Mouse (Mus musculus) heart, embryonic 12.5 days (tissue): Measurements from ENCODE around the gene Dpm2. TPM values are rescaled to one million over a fixed set of nuclear protein-coding genes. Genes with fewer than 3 reads are reported as not detected.
A peak's percentile ranks its signal among the peaks of the same experiment; 100 is the strongest.

ENCODE experiments used
- ATAC-seq: fragments of 200-750 bp; cut with Nextera tagmentation; 2 replicates; pipeline ENCODE4 v1.8.0; 2017; ENCODE audit warnings: moderate TSS enrichment, moderate library complexity; ENCODE audit not compliant: insufficient number of reproducible peaks, low FRiP score
- H3K27ac ChIP-seq: fragments of 300-500 bp; sonication (generic); 2 replicates; pipeline ENCODE4 v1.5.1; 2016; ENCODE audit warnings: mild to moderate bottlenecking, moderate library complexity; ENCODE audit not compliant: poor library complexity, severe bottlenecking
- H3K27me3 ChIP-seq: fragments of 300-500 bp; sonication (generic); replicated peaks from 2 replicates; pipeline ENCODE4 v1.6.1; 2016; ENCODE audit warnings: mild to moderate bottlenecking, moderate library complexity
- H3K36me3 ChIP-seq: fragments of 300-500 bp; sonication (generic); 2 replicates; pipeline ENCODE4 v1.6.1; 2016; ENCODE audit warnings: mild to moderate bottlenecking, moderate library complexity
- H3K4me1 ChIP-seq: fragments of 300-500 bp; sonication (generic); replicated peaks from 2 replicates; pipeline ENCODE4 v1.6.1; 2016; ENCODE audit warnings: mild to moderate bottlenecking
- H3K4me2 ChIP-seq: fragments of 300-500 bp; sonication (generic); 2 replicates; pipeline ENCODE4 v1.6.1; 2016; ENCODE audit warnings: mild to moderate bottlenecking, moderate library complexity
- H3K4me3 ChIP-seq: fragments of 300-500 bp; sonication (generic); 2 replicates; pipeline ENCODE4 v1.5.1; 2016; ENCODE audit warnings: mild to moderate bottlenecking
- H3K9ac ChIP-seq: fragments of 300-500 bp; sonication (generic); 2 replicates; pipeline ENCODE4 v1.6.1; 2016; ENCODE audit warnings: mild to moderate bottlenecking, moderate library complexity
- H3K9me3 ChIP-seq: fragments of 300-500 bp; sonication (generic); replicated peaks from 2 replicates; pipeline ENCODE4 v1.6.1; 2016; ENCODE audit warnings: mild to moderate bottlenecking, moderate library complexity
- WGBS: fragments of 180-500 bp; shearing (Covaris S2); methylation state at CpG from one replicate; pipeline ENCODE4 v1.1.7; 2016; 5-methylcytosine and 5-hydroxymethylcytosine counted together
- polyA plus RNA-seq: library from polyadenylated mRNA; unstranded; fragments of >200 nt; fragmentation: Nextera tagmentation; extraction: Ambion mirVana; gene quantifications from 2 replicates; pipeline ENCODE4 v1.2.1, GENCODE M21; 2016

Dpm2 gene
- polyA plus RNA-seq: 68.0 and 71.5 TPM in 2 replicates

DNA sequence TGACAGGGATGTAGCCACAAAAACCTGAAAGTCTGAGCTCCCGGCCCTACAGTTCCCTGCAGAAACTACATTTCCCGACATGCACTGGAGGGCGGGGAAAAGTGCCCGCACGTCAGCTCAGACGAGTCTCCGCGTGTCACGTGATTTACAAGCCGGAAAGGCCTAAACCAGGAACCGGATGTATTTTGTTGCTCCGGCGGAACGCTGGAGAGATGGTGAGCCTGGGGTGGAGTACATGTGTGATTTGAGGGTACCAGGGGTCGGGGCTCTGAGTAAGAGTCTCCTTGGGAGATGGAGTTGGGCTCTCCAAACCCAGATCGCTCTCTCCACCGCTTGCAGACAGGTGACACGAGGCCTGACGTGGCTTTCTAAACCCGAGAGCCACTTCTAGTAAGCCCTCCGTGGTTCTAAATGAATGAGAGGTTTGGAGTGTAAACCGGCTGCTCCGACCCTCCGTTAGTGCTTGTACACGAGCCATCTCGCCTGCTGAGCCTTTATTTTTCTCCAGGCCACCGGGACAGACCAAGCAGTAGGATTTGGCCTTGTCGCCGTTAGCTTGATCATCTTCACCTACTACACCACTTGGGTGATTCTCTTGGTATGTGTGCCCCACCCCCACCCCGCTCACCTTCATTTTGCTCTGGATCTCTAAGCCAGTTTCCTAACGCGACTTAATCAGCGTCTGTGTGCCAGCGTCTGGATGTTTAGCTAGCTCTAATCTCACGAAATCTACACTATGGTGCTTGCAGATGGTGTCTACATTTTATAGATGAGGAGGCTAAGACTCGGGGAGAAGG is at the start of gene Dpm2:
Dpm2 (plus strand) TSS at position 161 of the 797 bp plus-strand sequence.
- H3K36me3 ChIP-seq: peaks cover 34% of the 10 kb centered on the region
- H3K4me3 ChIP-seq: peak within 1 kb of the TSS; percentile 72
- H3K27ac ChIP-seq: 0 out of 2 replicates have a peak within 1 kb of the TSS, but pooled peaks have one; percentile 34
- peak within 1 kb of the TSS; percentile 84 for H3K9ac ChIP-seq
- peaks cover 22% of the 10 kb centered on the region for H3K4me1 ChIP-seq
- peak within 1 kb of the TSS; percentile 88 for H3K4me2 ChIP-seq
- 2% methylated on average over 36 of the region's 36 CpGs for WGBS
- H3K9me3 ChIP-seq: no peaks in the 10 kb centered on the region
- ATAC-seq: peak; percentile 85
- H3K27me3 ChIP-seq: peaks cover 3% of the 10 kb centered on the region; the same call in 1 of the 2 replicates

DNA sequence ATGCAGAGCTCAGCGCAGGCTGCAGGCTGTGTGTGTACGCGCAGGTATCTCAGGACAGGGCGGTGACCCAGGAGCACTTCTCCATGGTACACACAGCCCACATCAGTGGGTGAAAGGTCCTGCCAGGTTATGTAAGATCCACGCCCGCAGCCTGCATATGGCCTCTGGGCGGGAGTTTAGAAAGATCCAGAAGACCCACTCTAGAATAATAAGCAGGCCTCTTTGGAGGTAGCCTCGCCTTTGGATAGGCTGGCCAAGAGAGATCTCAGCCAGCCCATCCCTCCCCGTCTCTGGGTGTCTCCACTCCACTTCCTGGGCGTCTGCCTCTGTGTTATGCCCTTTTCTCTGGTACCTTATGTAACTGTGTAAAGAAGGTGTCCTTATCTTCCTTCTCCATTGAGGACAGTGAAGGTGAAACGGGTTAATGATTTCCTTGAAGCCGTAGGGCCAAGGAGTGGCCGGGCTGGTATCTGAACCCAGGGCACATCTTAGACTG is 46.1 kb upstream of the Dpm2 start:
- WGBS: 84% methylated on average over 13 of the region's 13 CpGs
- no peaks in the 10 kb centered on the region for H3K27me3 ChIP-seq
- no peak overlapping the region for H3K4me3 ChIP-seq
- H3K36me3 ChIP-seq: no peaks in the 10 kb centered on the region
- no peaks in the 10 kb centered on the region for H3K4me1 ChIP-seq
- H3K9ac ChIP-seq: no peak overlapping the region
- no peak for ATAC-seq
- H3K4me2 ChIP-seq: no peak overlapping the region
- no peak overlapping the region for H3K27ac ChIP-seq
- no peaks in the 10 kb centered on the region for H3K9me3 ChIP-seq

DNA sequence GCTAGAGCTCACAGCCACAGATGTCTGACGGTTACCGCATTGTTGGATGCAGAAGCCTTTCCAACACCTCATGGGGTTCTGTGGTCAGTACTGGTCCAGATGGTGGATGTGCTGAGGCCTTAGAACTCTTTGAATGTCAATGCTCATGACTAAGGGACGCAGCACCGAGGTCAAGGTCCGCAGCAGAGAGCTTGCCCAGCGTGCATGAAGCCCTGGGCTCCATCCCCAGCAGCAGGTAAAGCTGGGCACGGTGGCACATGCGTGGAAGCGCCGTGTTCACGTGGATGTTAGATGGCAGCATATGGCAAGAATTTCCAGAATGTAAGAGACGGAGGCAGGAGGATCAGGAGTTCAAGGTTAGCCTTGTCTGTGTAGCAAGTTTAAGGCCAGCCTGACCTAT is 44.8 kb upstream of the Dpm2 start:
- 81% methylated on average over 12 of the region's 12 CpGs for WGBS
- Histone ChIP-seq H3K9me3 (no peaks in the 10 kb centered on the region), H3K4me3 (no peak overlapping the region), H3K27me3 (no peaks in the 10 kb centered on the region), H3K4me2 (no peak overlapping the region), H3K36me3 (no peaks in the 10 kb centered on the region), H3K27ac (no peak overlapping the region), H3K9ac (no peak overlapping the region), H3K4me1 (no peaks in the 10 kb centered on the region)
- no peak for ATAC-seq

DNA sequence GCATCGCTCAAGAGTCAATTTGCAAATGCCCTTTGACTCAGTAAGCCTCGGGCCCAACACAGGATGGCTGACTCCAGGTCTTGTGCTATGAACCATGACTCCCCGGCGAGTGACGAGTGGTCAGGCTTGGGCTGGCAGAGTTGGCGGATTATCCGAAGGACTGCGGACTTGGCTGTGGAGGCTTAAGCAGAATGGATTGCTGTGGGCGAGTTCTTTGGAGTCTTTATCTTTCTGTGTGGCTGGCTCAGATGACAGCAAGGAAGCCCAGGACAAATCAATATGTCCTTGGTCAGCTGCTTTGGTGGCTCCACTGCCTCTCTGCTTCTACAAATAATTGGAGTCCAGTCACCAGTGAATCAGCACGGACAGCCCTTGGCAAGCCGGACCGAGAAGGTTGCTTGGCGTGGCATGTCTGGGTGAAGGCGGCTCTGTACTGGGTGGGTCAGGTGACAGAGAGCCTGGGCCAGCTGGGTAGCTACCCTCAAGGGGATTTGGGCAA is 43.1 kb upstream of the Dpm2 start:
- H3K4me3 ChIP-seq: no peak overlapping the region
- no peaks in the 10 kb centered on the region for H3K36me3 ChIP-seq
- WGBS: 82% methylated on average over 14 of the region's 14 CpGs
- no peak overlapping the region for H3K9ac ChIP-seq
- H3K4me1 ChIP-seq: no peaks in the 10 kb centered on the region
- no peaks in the 10 kb centered on the region for H3K9me3 ChIP-seq
- no peak overlapping the region for H3K4me2 ChIP-seq
- no peaks in the 10 kb centered on the region for H3K27me3 ChIP-seq
- no peak overlapping the region for H3K27ac ChIP-seq
- ATAC-seq: no peak

DNA sequence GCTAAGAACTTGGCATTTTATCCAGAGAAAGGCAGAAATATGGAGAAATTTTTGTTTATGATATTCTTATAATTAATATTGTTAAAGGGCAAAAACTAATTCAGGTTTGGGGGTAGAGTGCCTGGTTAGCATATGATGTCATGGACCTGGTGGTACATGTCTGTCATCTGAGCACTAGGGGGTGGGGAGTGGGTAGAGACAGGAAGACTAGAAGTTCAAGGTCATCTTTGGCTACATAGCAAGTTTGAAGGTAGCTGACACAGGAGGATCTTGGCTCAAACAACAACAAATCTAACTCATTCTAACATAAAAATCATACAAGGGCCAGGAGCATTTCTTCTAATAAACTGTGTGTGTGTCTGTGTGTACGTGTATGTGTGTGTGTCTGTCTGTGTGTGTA is 42.3 kb upstream of the Dpm2 start:
- Histone ChIP-seq H3K4me2 (no peak overlapping the region), H3K9me3 (no peaks in the 10 kb centered on the region), H3K4me3 (no peak overlapping the region), H3K27ac (no peak overlapping the region), H3K4me1 (no peaks in the 10 kb centered on the region), H3K36me3 (no peaks in the 10 kb centered on the region), H3K9ac (no peak overlapping the region), H3K27me3 (no peaks in the 10 kb centered on the region)
- 92% methylated on average over 1 of the region's 1 CpGs for WGBS
- ATAC-seq: no peak

DNA sequence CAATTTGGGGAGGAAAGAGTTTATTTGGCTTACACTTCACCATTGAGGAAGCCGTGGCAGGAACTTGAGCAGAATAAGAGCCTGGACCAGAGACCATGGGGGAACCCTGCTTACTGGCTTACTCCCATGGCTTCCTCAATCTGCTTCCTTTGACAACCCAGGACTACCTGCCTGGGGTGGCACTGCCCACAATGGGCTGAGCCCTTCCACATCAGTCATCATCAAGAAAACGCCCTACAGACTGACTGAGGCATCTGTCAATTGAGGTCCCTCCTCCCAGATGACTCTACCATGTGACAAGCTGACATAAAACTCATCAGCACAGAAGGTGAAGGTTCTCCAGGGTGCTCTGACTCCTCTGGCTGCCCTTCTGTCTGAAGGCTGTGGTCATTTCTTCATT is 40.2 kb upstream of the Dpm2 start:
- Histone ChIP-seq H3K4me3 (no peak overlapping the region), H3K9me3 (no peaks in the 10 kb centered on the region), H3K9ac (no peak overlapping the region), H3K36me3 (no peaks in the 10 kb centered on the region), H3K27ac (no peak overlapping the region), H3K4me1 (peaks cover 9% of the 10 kb centered on the region; the same call in 1 of the 2 replicates), H3K4me2 (no peak overlapping the region), H3K27me3 (no peaks in the 10 kb centered on the region)
- ATAC-seq: no peak
- WGBS: 74% methylated on average over 2 of the region's 2 CpGs

DNA sequence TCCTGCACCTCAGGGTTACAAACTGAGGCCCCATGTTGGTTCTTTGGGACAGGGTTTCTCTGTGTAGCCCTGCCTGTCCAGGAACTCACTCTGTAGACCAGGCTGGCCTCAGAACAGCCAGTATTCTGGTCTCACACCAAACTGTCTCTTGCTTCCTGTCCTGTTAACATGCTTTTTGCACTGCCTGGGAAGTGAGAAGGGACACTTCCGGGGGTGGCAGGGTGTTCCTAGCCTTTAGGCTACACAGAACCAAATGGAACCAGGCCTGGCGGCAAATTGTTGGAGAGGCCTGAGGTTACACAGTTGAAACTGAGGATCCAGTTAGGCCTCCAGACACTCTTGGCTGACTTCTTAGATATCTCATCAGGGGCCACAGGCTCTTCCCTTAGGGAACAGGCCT is 37.5 kb upstream of the Dpm2 start:
- WGBS: 78% methylated on average over 2 of the region's 2 CpGs
- H3K9ac ChIP-seq: no peak overlapping the region
- no peak overlapping the region for H3K4me2 ChIP-seq
- H3K27ac ChIP-seq: no peak overlapping the region
- H3K4me1 ChIP-seq: peaks cover 32% of the 10 kb centered on the region
- H3K36me3 ChIP-seq: no peaks in the 10 kb centered on the region
- no peaks in the 10 kb centered on the region for H3K27me3 ChIP-seq
- H3K9me3 ChIP-seq: no peaks in the 10 kb centered on the region
- ATAC-seq: no peak
- no peak overlapping the region for H3K4me3 ChIP-seq

DNA sequence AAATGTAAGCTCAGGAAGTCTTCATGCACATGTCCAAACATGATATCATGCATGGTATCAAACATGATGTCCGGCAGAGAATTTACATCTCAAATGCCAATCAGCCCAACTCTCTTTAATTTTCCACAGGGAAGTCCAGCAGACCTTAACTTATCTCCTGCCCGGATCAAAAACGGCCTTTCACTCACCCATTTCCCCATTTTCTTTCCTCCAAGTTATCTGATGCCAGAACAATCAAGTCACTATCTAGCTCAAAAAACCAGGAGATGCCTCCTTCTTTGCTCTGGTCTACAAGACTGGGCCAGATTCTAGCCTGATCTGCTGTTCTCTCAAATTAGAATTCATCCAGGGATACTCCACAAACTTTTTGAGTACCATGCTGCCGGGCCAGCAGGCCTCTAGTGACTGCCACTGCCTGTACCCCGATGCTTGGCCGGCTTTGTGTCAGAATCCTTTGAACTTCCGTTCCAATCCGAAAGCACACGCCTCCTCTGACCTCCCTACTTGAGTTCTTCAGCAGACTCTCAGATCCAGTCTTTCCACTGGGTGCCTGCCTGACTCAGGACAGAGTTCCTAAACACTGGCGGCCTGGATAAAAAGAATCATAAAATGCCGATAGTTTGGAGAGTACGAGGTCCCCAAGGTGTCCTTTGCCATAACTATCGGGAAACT is 36.5 kb upstream of the Dpm2 start:
- Histone ChIP-seq H3K4me2 (peak overlapping the region; percentile 90), H3K9me3 (no peaks in the 10 kb centered on the region), H3K36me3 (no peaks in the 10 kb centered on the region), H3K4me3 (peak overlapping the region; percentile 89), H3K9ac (peak overlapping the region; percentile 80), H3K27me3 (no peaks in the 10 kb centered on the region), H3K27ac (peak overlapping the region; percentile 92), H3K4me1 (peaks cover 42% of the 10 kb centered on the region)
- peak; percentile 0; the same call in 1 of the 2 replicates for ATAC-seq
- 10% methylated on average over 13 of the region's 13 CpGs for WGBS

DNA sequence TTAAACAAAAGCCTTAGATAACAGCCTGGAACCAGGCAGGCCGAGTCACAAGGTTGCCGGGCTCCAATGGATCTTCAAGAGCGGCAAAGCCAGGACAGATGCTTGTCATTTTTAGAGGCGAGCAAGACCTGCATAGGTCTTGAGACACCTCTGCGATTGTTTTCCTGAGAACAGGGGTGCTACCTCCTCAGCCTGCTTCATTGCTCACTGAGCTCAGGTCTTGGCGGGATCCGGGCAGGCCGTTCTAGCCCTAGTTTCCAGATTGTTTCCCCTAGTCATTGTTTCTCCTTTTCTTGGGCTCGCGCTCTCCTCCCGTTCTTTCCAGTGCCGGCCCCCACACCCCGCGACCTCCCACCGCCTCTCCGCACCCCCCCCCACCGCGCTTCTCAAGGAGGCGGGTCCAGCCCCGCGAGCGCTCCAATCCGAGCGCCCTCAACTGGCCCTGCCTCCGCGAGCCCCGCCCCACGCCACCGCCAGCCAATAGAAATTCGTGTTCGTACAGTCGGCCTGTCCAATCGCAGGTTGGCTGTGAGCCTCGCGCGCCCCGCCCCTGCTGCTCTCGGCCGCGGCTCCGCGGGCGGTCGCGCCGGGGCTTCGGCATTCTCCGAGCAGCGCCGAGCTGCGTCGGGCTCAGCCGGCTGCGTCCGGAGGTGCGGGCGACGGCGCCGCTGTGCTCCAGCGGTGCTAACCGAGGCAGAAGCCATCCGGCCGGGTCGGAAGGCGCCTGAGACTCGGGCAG is 35.8 kb upstream of the Dpm2 start, which contains the start of gene Fam102a:
Fam102a (plus strand) TSS at position 600 of the 739 bp plus-strand sequence.
- peak; percentile 96 for ATAC-seq
- H3K36me3 ChIP-seq: no peaks in the 10 kb centered on the region
- H3K4me3 ChIP-seq: peak within 1 kb of the TSS; percentile 89
- peaks cover 49% of the 10 kb centered on the region for H3K4me1 ChIP-seq
- H3K27ac ChIP-seq: peak within 1 kb of the TSS; percentile 92
- H3K9ac ChIP-seq: peak within 1 kb of the TSS; percentile 95
- under 1% methylated on average over 67 of the region's 67 CpGs for WGBS
- H3K9me3 ChIP-seq: no peaks in the 10 kb centered on the region
- H3K4me2 ChIP-seq: peak within 1 kb of the TSS; percentile 90
- H3K27me3 ChIP-seq: no peaks in the 10 kb centered on the region

DNA sequence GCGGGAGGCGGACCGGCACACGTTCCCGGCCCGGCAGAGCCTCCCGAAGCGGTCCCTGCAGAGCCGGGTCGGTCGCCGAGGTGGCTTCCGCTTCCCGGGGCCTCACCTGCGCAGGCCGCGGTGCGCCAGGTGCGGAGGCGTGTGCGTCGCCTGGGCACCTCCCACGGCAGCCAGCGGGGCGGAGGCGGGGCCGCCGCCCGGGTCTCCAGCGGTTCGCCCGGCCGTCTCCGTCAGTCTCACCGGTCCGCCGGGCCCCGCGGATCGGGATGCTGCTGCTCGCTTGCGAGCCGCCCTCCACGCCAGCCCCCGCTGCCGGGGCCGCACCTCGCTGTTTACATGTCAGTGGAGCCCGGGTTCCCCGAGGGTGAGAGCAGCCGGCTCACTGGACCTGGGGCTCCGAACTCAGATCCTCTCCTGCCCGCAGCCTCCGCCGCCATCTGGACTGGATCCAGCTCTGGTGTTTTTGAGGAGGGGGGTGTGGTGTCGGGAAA is 35.1 kb upstream of the Dpm2 start:
- Histone ChIP-seq H3K27ac (peak overlapping the region; percentile 79), H3K4me1 (peaks cover 53% of the 10 kb centered on the region), H3K9me3 (no peaks in the 10 kb centered on the region), H3K9ac (peak overlapping the region; percentile 95), H3K36me3 (no peaks in the 10 kb centered on the region), H3K4me2 (peak overlapping the region; percentile 90), H3K4me3 (peak overlapping the region; percentile 89), H3K27me3 (no peaks in the 10 kb centered on the region)
- under 1% methylated on average over 53 of the region's 56 CpGs for WGBS
- peak; percentile 66 for ATAC-seq
